Mouse (Mus musculus) embryonic facial prominence, embryonic 11.5 days (tissue): ENCODE results near the gene Ssx2ip. TPM values are rescaled to one million over a fixed set of nuclear protein-coding genes. Genes with fewer than 3 reads are reported as not detected.

Source experiments
- ATAC-seq: fragments of 200-750 bp; cut with Nextera tagmentation; replicated peaks from 2 replicates; pipeline ENCODE4 v1.8.0; 2017; ENCODE audit warnings: low read depth; ENCODE audit not compliant: insufficient number of reproducible peaks, low FRiP score, low TSS enrichment
- DNase-seq: peaks from one replicate; pipeline ENCODE4 v3.0.0-alpha.2; 2015; ENCODE audit warnings: low spot score
- H3K27ac ChIP-seq: fragments of 300-500 bp; sonication (generic); replicated peaks from 2 replicates; pipeline ENCODE4 v1.5.1; 2014; ENCODE audit warnings: mild to moderate bottlenecking, low read depth, low read length, control low read depth
- H3K27me3 ChIP-seq: fragments of 300-500 bp; sonication (generic); 2 replicates; pipeline ENCODE4 v1.6.1; 2014; ENCODE audit warnings: mild to moderate bottlenecking, low read length, moderate library complexity, mixed read lengths; ENCODE audit not compliant: control insufficient read depth, insufficient read depth
- H3K36me3 ChIP-seq: fragments of 300-500 bp; sonication (generic); replicated peaks from 2 replicates; pipeline ENCODE4 v1.6.1; 2014; ENCODE audit warnings: low read depth, mild to moderate bottlenecking, low read length, moderate library complexity, mixed read lengths; ENCODE audit not compliant: control insufficient read depth, insufficient read depth
- H3K4me1 ChIP-seq: fragments of 300-500 bp; sonication (generic); 2 replicates; pipeline ENCODE4 v1.6.1; 2014; ENCODE audit warnings: low read length, mixed read lengths; ENCODE audit not compliant: control insufficient read depth, insufficient read depth
- H3K4me2 ChIP-seq: fragments of 300-500 bp; sonication (generic); 2 replicates; pipeline ENCODE4 v1.6.1; 2014; ENCODE audit warnings: low read depth, mild to moderate bottlenecking, control low read depth, low read length, moderate library complexity
- H3K4me3 ChIP-seq: fragments of 300-500 bp; sonication (generic); 2 replicates; pipeline ENCODE4 v1.5.1; 2014; ENCODE audit warnings: low read depth, low read length, control low read depth
- H3K9ac ChIP-seq: fragments of 300-500 bp; sonication (generic); replicated peaks from 2 replicates; pipeline ENCODE4 v1.6.1; 2014; ENCODE audit warnings: mild to moderate bottlenecking, control low read depth, low read length
- H3K9me3 ChIP-seq: fragments of 300-500 bp; sonication (generic); replicated peaks from 2 replicates; pipeline ENCODE4 v1.6.1; 2016; ENCODE audit warnings: mild to moderate bottlenecking, low read length, inconsistent platforms, mixed read lengths; ENCODE audit not compliant: control insufficient read depth
- WGBS: fragments of 180-500 bp; shearing (Covaris S2); extraction: QIAGEN DNeasy Blood & Tissue Kit; methylation state at CpG from one replicate; pipeline ENCODE4 v1.1.7; 2014; 5-methylcytosine and 5-hydroxymethylcytosine counted together
- polyA plus RNA-seq: library from polyadenylated mRNA; unstranded; fragments of >200 nt; fragmentation: Nextera tagmentation; extraction: Ambion mirVana; gene quantifications from 2 replicates; pipeline ENCODE4 v1.2.1, GENCODE M21; 2014

The Ssx2ip gene
- polyA plus RNA-seq, 1 experiment from 2014 or later, result 32.5 TPM

DNA sequence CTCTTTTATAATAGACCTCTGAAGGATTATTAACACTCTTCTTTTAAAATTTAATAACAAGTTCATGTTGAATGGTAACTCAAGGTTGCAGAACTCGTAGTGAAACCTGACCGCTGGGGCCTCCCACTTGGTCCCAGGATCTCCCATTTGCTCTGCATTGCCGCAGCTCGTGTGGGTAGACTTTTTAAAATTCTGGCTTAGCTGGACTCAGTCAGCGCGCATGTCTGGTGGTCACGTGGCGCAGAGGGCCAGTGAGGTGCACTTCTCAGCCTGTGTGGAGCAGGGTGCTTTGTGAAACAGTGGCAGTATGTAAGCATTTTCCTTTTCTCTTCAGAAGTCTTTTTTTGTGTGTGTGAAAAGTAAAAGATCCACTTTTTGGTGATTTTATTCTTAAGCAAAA lies 38.5 kb downstream of the Ssx2ip start:
- ATAC-seq (no peak), DNase-seq (no peak)
- WGBS, result 86% methylated on average over 8 of the region's 8 CpGs
- Histone ChIP-seq H3K9me3 (no peaks in the 10 kb centered on the region), H3K27me3 (no peaks in the 10 kb centered on the region), H3K27ac (no peak overlapping the region), H3K9ac (no peak overlapping the region), H3K4me3 (no peak overlapping the region), H3K4me2 (no peak overlapping the region), H3K36me3 (no peaks in the 10 kb centered on the region; the same call in 1 of the 2 replicates), H3K4me1 (no peaks in the 10 kb centered on the region)

DNA sequence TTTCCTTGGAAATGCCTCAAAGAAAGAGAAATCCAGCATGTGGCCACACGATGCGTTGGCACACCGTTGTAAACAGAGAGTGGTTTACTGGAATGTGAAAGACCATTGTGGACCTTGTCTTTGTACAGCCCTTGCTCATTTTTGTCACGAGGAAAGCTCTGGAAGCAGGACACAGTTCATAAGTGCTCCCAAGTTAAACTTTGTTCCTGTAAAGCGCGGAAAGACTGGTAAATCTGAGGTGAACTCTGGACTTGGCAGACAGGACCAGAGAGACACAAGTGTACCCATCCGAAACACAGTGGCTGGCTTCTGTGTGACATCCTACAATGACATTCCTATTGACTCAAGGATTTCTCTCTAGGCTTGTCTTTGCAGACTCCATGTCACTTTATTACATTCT lies 38.9 kb downstream of the Ssx2ip start:
- 93% methylated on average over 7 of the region's 7 CpGs for WGBS
- Histone ChIP-seq H3K4me3 (no peak overlapping the region), H3K9me3 (no peaks in the 10 kb centered on the region), H3K27me3 (no peaks in the 10 kb centered on the region), H3K4me1 (no peaks in the 10 kb centered on the region), H3K9ac (no peak overlapping the region), H3K27ac (no peak overlapping the region), H3K4me2 (no peak overlapping the region), H3K36me3 (no peaks in the 10 kb centered on the region; the same call in 1 of the 2 replicates)
- DNase-seq, result no peak
- ATAC-seq, result no peak

DNA sequence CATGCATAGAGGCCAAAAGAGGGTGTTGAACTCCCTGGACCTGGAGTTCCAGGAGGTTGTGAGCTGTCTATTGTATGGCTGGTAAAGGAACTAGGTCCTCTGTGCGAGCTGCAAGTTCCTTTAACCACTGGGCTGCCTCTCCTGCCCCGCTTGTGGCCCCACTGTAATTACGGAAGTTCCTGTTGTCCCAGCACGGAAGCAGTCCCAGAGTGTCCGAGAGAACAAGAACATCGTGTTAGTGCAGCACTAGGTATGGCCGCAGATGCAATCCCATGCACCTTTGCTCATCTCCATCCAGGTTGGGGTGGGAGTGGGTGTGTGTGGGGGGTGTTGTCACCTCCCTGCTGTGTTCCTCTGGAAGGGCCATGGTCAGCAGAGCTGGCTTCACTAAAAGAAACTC lies 40.4 kb downstream of the Ssx2ip start:
- Histone ChIP-seq H3K27me3 (no peaks in the 10 kb centered on the region), H3K4me3 (no peak overlapping the region), H3K4me1 (no peaks in the 10 kb centered on the region), H3K36me3 (no peaks in the 10 kb centered on the region; the same call in 1 of the 2 replicates), H3K9me3 (no peaks in the 10 kb centered on the region), H3K4me2 (no peak overlapping the region), H3K9ac (no peak overlapping the region), H3K27ac (no peak overlapping the region)
- ATAC-seq (no peak), DNase-seq (no peak)
- WGBS, result 92% methylated on average over 7 of the region's 7 CpGs

DNA sequence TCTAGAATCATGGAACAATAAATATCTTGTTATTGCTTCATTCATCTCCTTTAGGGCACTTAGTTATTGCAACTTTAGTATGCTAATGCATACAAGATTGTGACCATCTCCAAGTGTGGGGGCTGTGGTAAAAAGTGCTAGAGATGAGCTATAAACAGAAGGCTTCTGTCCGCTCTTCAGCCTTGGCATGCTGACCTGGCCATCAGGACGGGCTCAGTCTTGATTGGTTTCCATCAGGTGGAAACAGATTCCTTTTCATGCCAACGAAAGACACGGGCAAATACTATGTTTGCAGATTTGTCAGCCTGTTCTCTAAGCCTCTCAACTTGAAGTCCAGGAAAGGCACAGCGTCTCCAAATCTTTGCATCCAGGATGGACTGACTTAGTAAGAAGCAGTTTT lies 42.7 kb downstream of the Ssx2ip start:
- Histone ChIP-seq H3K36me3 (no peaks in the 10 kb centered on the region), H3K4me3 (no peak overlapping the region), H3K27ac (no peak overlapping the region), H3K4me2 (no peak overlapping the region), H3K9ac (no peak overlapping the region), H3K27me3 (no peaks in the 10 kb centered on the region), H3K4me1 (no peaks in the 10 kb centered on the region), H3K9me3 (no peaks in the 10 kb centered on the region)
- DNase-seq (no peak), ATAC-seq (no peak)
- WGBS, result 88% methylated on average over 5 of the region's 5 CpGs

DNA sequence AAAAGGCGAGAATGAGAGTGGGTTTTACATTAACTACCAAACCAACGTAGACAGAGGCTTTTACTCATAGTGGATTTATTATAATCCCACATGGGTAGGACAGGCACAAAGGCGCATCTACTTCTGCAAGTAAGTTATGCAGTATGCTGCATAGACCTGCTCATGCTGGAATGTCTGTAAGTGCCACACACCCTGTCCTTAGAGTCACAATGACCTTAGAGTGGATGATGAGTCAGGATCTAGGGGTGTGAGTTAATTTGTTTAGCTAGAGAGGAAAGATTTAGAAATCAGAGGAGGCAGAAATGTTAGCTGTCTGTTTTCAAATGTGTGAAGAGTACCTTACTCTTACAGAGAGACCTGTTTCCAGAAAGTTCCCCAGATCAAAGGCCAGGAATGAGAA lies 43.2 kb downstream of the Ssx2ip start:
- Histone ChIP-seq H3K9me3 (no peaks in the 10 kb centered on the region), H3K9ac (no peak overlapping the region), H3K27ac (no peak overlapping the region), H3K27me3 (no peaks in the 10 kb centered on the region), H3K4me1 (no peaks in the 10 kb centered on the region), H3K4me3 (no peak overlapping the region), H3K36me3 (no peaks in the 10 kb centered on the region), H3K4me2 (no peak overlapping the region)
- DNase-seq (no peak), ATAC-seq (no peak)
- WGBS, result 83% methylated on average over 3 of the region's 3 CpGs

DNA sequence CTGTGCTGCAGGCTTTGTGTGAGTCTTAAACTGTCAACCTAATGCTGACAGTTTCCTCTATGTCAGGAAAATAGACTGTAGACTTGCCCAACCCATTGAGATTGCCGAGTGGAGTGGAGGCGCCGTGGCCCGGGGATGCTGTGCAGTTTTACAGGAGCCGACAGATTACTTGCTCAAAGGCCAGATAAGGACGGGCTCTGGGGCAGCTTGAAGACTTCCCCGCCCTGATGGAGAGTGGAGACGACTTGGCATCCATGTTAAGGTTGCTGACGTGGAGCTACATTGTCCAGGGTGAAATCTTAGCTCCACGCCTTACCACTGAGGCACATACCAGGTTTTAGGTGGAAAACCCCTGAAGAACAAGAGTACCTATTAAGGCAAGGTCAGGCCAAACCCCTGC lies 43.9 kb downstream of the Ssx2ip start:
- H3K4me3 ChIP-seq, result no peak overlapping the region
- WGBS, result 92% methylated on average over 10 of the region's 10 CpGs
- H3K4me1 ChIP-seq, result no peaks in the 10 kb centered on the region
- no peak overlapping the region for H3K9ac ChIP-seq
- H3K4me2 ChIP-seq, result no peak overlapping the region
- H3K27ac ChIP-seq, result no peak overlapping the region
- no peak for DNase-seq
- ATAC-seq, result no peak
- H3K27me3 ChIP-seq, result no peaks in the 10 kb centered on the region
- no peaks in the 10 kb centered on the region for H3K9me3 ChIP-seq
- no peaks in the 10 kb centered on the region for H3K36me3 ChIP-seq

DNA sequence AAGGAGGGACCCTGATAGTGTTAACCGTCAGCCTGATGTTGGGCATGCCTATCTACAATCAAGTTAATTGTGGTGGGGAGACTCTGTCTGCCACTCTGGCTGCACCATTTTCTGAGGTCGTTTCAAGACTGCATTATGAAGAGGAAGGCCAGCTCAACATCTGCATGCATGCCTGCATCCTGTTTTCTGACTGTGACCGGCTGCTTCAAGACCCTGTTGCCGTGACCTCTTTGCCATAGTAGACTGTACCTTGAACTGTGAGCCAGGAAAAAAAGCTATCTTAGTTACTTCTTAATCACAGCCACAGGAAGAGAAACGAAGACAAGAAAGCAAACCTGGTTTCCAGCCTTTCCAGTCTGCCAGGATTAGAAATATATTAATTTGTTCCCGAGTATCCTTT lies 44.5 kb downstream of the Ssx2ip start:
- no peaks in the 10 kb centered on the region for H3K4me1 ChIP-seq
- WGBS, result 77% methylated on average over 6 of the region's 6 CpGs
- ATAC-seq, result no peak

DNA sequence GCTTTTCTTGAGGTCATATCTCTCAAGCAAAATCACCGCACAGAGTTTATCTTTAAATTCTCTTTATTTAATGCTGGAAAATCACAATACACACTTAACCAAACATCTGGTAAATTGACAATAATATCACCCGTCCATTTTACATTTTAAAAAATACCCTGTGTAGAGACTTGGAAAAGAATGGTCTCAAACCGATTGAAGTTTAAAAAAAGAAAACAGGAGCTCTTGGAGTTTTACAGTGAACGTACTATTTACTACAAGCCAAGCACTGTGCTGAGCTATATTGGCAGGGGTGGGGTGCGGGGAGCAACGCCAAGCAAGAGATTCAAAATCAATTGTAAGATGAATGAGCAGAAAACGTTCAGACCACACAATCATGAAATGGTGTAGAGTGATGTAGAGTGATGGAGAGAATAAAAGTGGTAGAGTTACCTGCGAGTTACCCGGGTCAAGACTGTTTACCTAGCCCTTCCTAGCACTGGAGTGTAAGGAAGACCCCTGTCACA lies 45.4 kb downstream of the Ssx2ip start, which contains the start of gene Ctbs:
Ctbs (plus strand) TSS at position 51 of the 506 bp plus-strand sequence.
- Histone ChIP-seq H3K27ac (no peak within 1 kb of the TSS; the same call in 1 of the 2 replicates), H3K4me3 (peak within 1 kb of the TSS; percentile 58), H3K4me2 (peak within 1 kb of the TSS; percentile 65), H3K9me3 (no peaks in the 10 kb centered on the region), H3K9ac (peak within 1 kb of the TSS; percentile 74), H3K36me3 (no peaks in the 10 kb centered on the region), H3K4me1 (no peaks in the 10 kb centered on the region), H3K27me3 (no peaks in the 10 kb centered on the region)
- DNase-seq (no peak), ATAC-seq (no peak)
- WGBS, result 56% methylated on average over 9 of the region's 9 CpGs

More for the DNA sequence above, 44.5 kb downstream of the Ssx2ip start:
- Histone ChIP-seq H3K36me3 (no peaks in the 10 kb centered on the region), H3K4me3 (no peak overlapping the region), H3K4me2 (no peak overlapping the region), H3K9ac (no peak overlapping the region), H3K27ac (no peak overlapping the region), H3K27me3 (no peaks in the 10 kb centered on the region), H3K9me3 (no peaks in the 10 kb centered on the region)
- no peak for DNase-seq
